Mouse (Mus musculus) C2C12 (cell line): ENCODE measurements around the gene Gm20388. TPM values are rescaled to one million over a fixed set of nuclear protein-coding genes. Genes with fewer than 3 reads are reported as not detected.

ENCODE experiments used
- H3K27me3 ChIP-seq: one replicate; pipeline ENCODE4 v1.6.1; 2011; ENCODE audit not compliant: control insufficient read depth, insufficient read depth, insufficient read length
- H3K36me3 ChIP-seq: one replicate; pipeline ENCODE4 v1.6.1; 2011; ENCODE audit not compliant: control insufficient read depth, insufficient read depth
- H3K4me3 ChIP-seq: one replicate; pipeline ENCODE4 v1.5.1; 2011; ENCODE audit warnings: mild to moderate bottlenecking, control low read depth; ENCODE audit not compliant: poor library complexity, insufficient read depth, severe bottlenecking
- H3K79me2 ChIP-seq: one replicate; pipeline ENCODE4 v1.6.1; 2011; ENCODE audit not compliant: control insufficient read depth, insufficient read depth
- H3K79me3 ChIP-seq: one replicate; pipeline ENCODE4 v1.6.1; 2011; ENCODE audit warnings: low read depth, control low read depth
- H3ac ChIP-seq: one replicate; pipeline ENCODE3; 2011; ENCODE audit warnings: low read depth; ENCODE audit not compliant: control insufficient read depth, insufficient read length
- CEBPB ChIP-seq: IDR thresholded peaks from one replicate; pipeline ENCODE4 v1.6.1; 2011; ENCODE audit warnings: low read depth, mild to moderate bottlenecking, control low read depth, moderate library complexity
- CTCF ChIP-seq: IDR thresholded peaks from one replicate; pipeline ENCODE4 v1.5.1; 2011; ENCODE audit not compliant: control insufficient read depth, insufficient read depth, insufficient read length
- FOSL1 ChIP-seq: IDR thresholded peaks from one replicate; pipeline ENCODE4 v1.8.0; 2011; ENCODE audit warnings: mild to moderate bottlenecking, low read length; ENCODE audit not compliant: poor library complexity, insufficient read depth, severe bottlenecking
- MAX ChIP-seq: IDR thresholded peaks from one replicate; pipeline ENCODE4 v1.6.1; 2011; ENCODE audit warnings: mild to moderate bottlenecking, control low read depth
- MYOD1 ChIP-seq: IDR thresholded peaks from one replicate; pipeline ENCODE4 v1.6.1; 2011; ENCODE audit warnings: low read depth; ENCODE audit not compliant: control insufficient read depth, insufficient read length
- MYOG ChIP-seq: IDR thresholded peaks from one replicate; pipeline ENCODE4 v1.6.1; 2011; ENCODE audit not compliant: control insufficient read depth, insufficient read length; ENCODE audit errors: extremely low read depth
- USF1 ChIP-seq: IDR thresholded peaks from one replicate; pipeline ENCODE4 v1.6.1; 2011; ENCODE audit warnings: low read depth, mild to moderate bottlenecking, control low read depth, moderate library complexity
- polyA plus RNA-seq: library from polyadenylated mRNA; unstranded; fragments of >200 nt; fragmentation: generic; extraction: Trizol; gene quantifications from one replicate; pipeline ENCODE4 v1.2.1, GENCODE M21; 2012; ENCODE audit warnings: missing spikeins

Gm20388 gene
- polyA plus RNA-seq, 1 experiment = 15.0 TPM

DNA sequence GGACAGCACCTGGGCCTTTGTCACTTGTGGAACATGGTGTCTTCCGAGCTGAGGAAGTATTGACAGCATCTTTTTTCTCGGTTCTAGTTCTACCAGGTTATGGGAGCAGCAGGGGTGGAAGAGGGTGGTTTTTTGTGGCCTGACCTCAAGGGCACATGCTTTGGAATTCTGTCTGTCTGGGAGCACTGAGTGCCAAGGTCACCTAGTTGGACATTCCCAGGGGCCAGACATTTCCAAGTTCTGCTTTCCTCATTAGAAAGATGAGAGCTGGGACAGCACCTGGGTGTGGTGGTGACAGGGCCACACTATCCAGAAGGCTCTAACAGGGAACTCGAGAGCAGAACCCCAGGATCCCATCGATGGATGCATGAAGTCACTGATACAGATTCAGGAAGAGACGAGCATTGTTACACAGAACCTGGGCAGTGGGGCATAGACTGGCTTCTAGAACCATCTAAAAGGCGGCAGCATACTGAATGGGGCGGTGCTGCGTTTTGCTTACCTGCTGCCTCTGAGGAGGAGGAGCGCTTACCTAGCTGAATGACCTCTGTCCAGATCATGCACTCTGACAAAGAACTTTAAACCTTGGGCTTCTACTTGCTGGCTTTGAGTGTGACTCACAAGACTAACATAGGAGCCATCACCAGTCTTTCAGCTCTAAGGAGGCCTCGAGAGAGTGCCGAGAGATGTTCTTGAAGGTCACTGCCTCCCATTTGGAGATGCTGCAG, 2070.3 kb downstream of the Gm20388 start:
- no peak overlapping the region for H3ac ChIP-seq
- H3K27me3 ChIP-seq = no peaks in the 10 kb centered on the region
- H3K36me3 ChIP-seq = peaks cover 33% of the 10 kb centered on the region
- TF ChIP-seq CEBPB (no peak), MYOG (no peak), CTCF (no peak), FOSL1 (no peak), MAX (no peak), USF1 (no peak)
- no peak overlapping the region for H3K4me3 ChIP-seq
- peaks cover 2% of the 10 kb centered on the region for H3K79me3 ChIP-seq
- H3K79me2 ChIP-seq = no peaks in the 10 kb centered on the region

GRCm38 (mm10) chr8:121981520-121981895, 2070.9 kb downstream of the Gm20388 start:
- Histone ChIP-seq H3K36me3 (peaks cover 31% of the 10 kb centered on the region), H3K4me3 (no peak overlapping the region), H3K79me3 (peaks cover 2% of the 10 kb centered on the region), H3ac (no peak overlapping the region), H3K79me2 (no peaks in the 10 kb centered on the region), H3K27me3 (no peaks in the 10 kb centered on the region)
- TF ChIP-seq CEBPB (no peak), USF1 (no peak), CTCF (no peak), MYOG (no peak), FOSL1 (no peak), MAX (no peak), MYOD1 (no peak)

GRCm38 (mm10) chr8:121985673-121986072, 2075.0 kb downstream of the Gm20388 start:
- Histone ChIP-seq H3K79me3 (peaks cover 5% of the 10 kb centered on the region), H3K79me2 (no peaks in the 10 kb centered on the region), H3K27me3 (no peaks in the 10 kb centered on the region), H3K4me3 (no peak overlapping the region), H3K36me3 (peaks cover 25% of the 10 kb centered on the region), H3ac (no peak overlapping the region)
- TF ChIP-seq MYOD1 = no peak
- TF ChIP-seq CEBPB = no peak
- no peak for TF ChIP-seq MAX
- TF ChIP-seq USF1 = no peak
- TF ChIP-seq CTCF = no peak
- no peak for TF ChIP-seq FOSL1
- TF ChIP-seq MYOG = no peak

DNA sequence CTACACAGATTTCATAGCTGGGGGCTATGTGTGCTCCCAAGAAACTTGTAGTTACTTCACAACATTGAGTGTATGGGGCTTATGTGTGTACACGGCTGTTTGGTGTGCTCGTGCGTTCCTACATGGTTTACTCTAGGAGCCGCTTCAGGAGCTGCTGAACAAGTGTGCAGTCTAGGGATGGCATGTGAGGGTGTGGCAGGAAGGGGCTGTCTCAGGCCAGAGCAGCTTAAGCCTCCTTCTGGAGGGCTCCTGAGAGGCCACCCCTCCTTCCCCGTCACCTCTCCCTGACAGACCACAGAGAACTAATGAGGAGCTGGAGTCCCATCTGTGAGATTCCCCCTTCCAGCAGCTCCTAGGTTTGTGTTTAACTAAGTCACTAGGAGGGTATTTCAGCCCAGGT, 2077.3 kb downstream of the Gm20388 start:
- Histone ChIP-seq H3K79me3 (peaks cover 5% of the 10 kb centered on the region), H3K4me3 (no peak overlapping the region), H3K36me3 (peaks cover 24% of the 10 kb centered on the region), H3K27me3 (no peaks in the 10 kb centered on the region), H3ac (no peak overlapping the region), H3K79me2 (peaks cover 4% of the 10 kb centered on the region)
- no peak for TF ChIP-seq CEBPB
- TF ChIP-seq MYOG = no peak
- TF ChIP-seq CTCF = no peak
- TF ChIP-seq MYOD1 = no peak
- TF ChIP-seq MAX = no peak
- TF ChIP-seq FOSL1 = no peak

- no peak overlapping the region for H3K4me3 ChIP-seq
- no peaks in the 10 kb centered on the region for H3K27me3 ChIP-seq
- H3K79me2 ChIP-seq = peaks cover 16% of the 10 kb centered on the region
- H3K79me3 ChIP-seq = peaks cover 3% of the 10 kb centered on the region
- TF ChIP-seq CTCF = no peak
- no peak for TF ChIP-seq MYOG
- TF ChIP-seq CEBPB = no peak
- no peak for TF ChIP-seq USF1
- peak; percentile 80 for TF ChIP-seq MAX
- peak; percentile 94 for TF ChIP-seq FOSL1
- peak; percentile 71 for TF ChIP-seq MYOD1
- H3K36me3 ChIP-seq = peaks cover 26% of the 10 kb centered on the region
- peak overlapping the region; percentile 55 for H3ac ChIP-seq
Observed at GRCm38 (mm10) chr8:121990506-121991255, 2080.0 kb downstream of the Gm20388 start.
